Mouse (Mus musculus): ENCODE measurements around the gene Frmd4a. TPM values are rescaled to one million over a fixed set of nuclear protein-coding genes. Genes with fewer than 3 reads are reported as not detected.
"Not testable (repeated sequence)": the region's sequence is repeated elsewhere in the genome, so short reads cannot be mapped to it uniquely, and the experiment has no call there.

The Frmd4a gene
- total and polyA plus RNA-seq, 3 experiments, result 10.4 to 21.0 (median 20.0) TPM

DNA sequence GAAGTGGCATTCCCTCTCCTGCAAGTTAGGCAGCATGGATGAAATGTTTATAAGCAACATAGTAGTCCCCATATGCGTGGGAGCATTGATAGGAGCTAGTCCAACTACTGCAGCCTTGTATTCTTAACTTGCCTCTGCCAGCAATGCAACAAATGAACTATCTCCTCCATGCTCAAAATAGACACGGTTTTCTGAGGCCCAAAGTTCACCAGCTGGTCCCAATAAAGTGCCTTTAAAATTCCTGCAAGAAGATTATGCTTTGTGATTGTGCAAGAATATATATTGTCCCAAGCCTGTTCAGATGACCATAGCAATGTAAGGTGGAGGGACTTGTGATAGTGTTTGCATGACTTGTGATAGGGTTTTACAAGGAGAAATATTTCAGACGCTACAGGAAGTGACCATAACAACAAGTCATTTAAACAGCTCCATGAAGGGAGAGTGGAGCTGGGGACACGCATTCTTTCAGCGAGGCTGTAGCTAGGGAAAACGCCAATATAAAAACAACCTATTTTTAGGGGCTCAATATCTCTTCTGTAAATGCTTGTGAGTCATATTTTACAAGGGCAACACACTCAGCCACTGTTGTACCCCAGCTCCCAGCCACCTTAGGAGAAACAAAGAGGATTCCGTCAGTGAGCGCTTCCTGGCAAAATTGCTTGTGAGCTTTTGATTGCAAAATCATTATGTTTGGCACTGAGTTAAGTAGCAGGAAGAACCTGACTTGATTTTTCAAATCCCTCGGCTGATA, 235.2 kb downstream of the Frmd4a start:
- intact Hi-C loops (cut with DNase I), result loop anchor here (5.0 kb wide), 1 partner anchor 65 kb away; no protein-coding TSS in a partner anchor
- H3K36me3 ChIP-seq (ENCODE audit: control insufficient read depth, insufficient read depth, low read length), result peaks cover 4% of the 10 kb centered on the region
- H3K27me3 ChIP-seq (ENCODE audit: control insufficient read depth, insufficient read depth, low read length), result no peaks in the 10 kb centered on the region
- peak overlapping the region; percentile 28; the same call in 1 of the 2 replicates for H3K9ac ChIP-seq (ENCODE audit: low read depth, low read length)
- peak overlapping the region; percentile 93 for H3K27ac ChIP-seq
- H3K79me2 ChIP-seq (replicated peaks; ENCODE audit: control insufficient read depth, insufficient read depth, low read length), result no peaks in the 10 kb centered on the region
- DNase-seq, result peak in 1 of 2 experiments; percentile 43
- 8% methylated on average over 9 of the region's 9 CpGs for WGBS
- TF ChIP-seq CTCF (IDR thresholded peaks at IDR 0.05) (no peak), POLR2A (IDR thresholded peaks at IDR 0.05; ENCODE audit: insufficient read depth, low read depth, low read length) (0 out of 2 replicates have a peak, but pooled peaks have one; percentile 22)
- peaks cover 7% of the 10 kb centered on the region for H3K4me1 ChIP-seq (ENCODE audit: control insufficient read depth, insufficient read depth, low read length)
- H3K4me3 ChIP-seq, result no peak overlapping the region

DNA sequence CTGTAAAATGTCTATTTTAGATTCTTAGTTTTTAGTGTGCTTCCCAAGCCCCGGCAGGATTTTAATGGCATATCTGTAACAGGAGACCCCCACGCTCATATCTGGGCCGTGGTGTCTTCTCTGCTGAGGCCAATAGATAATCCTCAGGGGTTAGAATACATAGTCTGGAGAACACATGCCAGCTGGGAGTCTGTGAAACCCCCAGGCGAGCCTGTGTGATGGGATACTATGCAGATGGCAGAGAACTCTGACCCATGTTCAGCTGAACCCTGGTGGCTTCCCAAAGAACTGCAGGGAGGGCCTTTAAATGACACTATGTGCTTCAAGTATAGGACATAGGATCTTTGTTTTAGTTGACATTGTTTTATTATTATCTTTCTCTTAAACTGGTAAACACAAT, 235.8 kb downstream of the Frmd4a start:
- Histone ChIP-seq H3K27me3 (ENCODE audit: control insufficient read depth, insufficient read depth, low read length) (no peaks in the 10 kb centered on the region), H3K79me2 (replicated peaks; ENCODE audit: control insufficient read depth, insufficient read depth, low read length) (no peaks in the 10 kb centered on the region), H3K36me3 (ENCODE audit: control insufficient read depth, insufficient read depth, low read length) (peaks cover 4% of the 10 kb centered on the region), H3K9ac (ENCODE audit: low read depth, low read length) (no peak overlapping the region), H3K4me1 (ENCODE audit: control insufficient read depth, insufficient read depth, low read length) (peaks cover 7% of the 10 kb centered on the region), H3K4me3 (no peak overlapping the region), H3K27ac (peak overlapping the region; percentile 93)
- WGBS, result 9% methylated on average over 4 of the region's 4 CpGs
- peak; percentile 85 for TF ChIP-seq CTCF (IDR thresholded peaks at IDR 0.05)
- no peak for TF ChIP-seq POLR2A (IDR thresholded peaks at IDR 0.05; ENCODE audit: insufficient read depth, low read depth, low read length)
- peak; percentile 54 to 57 for DNase-seq
- intact Hi-C loops (cut with DNase I), result loop anchor here (5.0 kb wide), 1 partner anchor 66 kb away; no protein-coding TSS in a partner anchor

DNA sequence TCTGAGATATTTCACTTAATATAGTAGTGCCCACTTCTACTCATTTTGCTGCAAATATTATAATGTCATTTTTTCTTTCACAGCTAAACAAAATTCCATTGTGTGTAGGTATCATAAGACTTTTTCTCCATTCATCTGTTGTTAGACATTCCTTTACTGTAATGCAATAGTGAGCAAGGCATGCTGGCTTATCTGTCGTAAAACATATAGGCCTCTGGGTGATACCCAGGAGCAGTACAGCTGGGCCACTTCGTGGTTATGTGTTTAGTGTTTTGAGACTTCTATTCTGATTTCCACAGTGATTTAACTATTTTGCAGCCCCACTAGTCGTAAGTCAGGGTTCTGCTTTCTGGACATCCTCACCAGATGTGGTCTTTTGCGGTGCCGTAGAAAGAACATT, 236.6 kb downstream of the Frmd4a start:
- DNase-seq, result no peak
- no peak overlapping the region for H3K27ac ChIP-seq
- no peaks in the 10 kb centered on the region for H3K79me2 ChIP-seq (replicated peaks; ENCODE audit: control insufficient read depth, insufficient read depth, low read length)
- H3K27me3 ChIP-seq (ENCODE audit: control insufficient read depth, insufficient read depth, low read length), result no peaks in the 10 kb centered on the region
- peaks cover 7% of the 10 kb centered on the region for H3K4me1 ChIP-seq (ENCODE audit: control insufficient read depth, insufficient read depth, low read length)
- no peak overlapping the region for H3K9ac ChIP-seq (ENCODE audit: low read depth, low read length)
- TF ChIP-seq CTCF (IDR thresholded peaks at IDR 0.05) (no peak), POLR2A (IDR thresholded peaks at IDR 0.05; ENCODE audit: insufficient read depth, low read depth, low read length) (no peak), EP300 (IDR thresholded peaks at IDR 0.05; ENCODE audit: insufficient read depth, low read depth, low read length) (no peak)
- no peak overlapping the region for H3K4me3 ChIP-seq
- H3K36me3 ChIP-seq (ENCODE audit: control insufficient read depth, insufficient read depth, low read length), result peaks cover 4% of the 10 kb centered on the region
- intact Hi-C loops (cut with DNase I), result loop anchor here (2.0 to 5.0 kb wide), 2 partner anchors 45 to 67 kb away; no protein-coding TSS in a partner anchor
- 89% methylated on average over 5 of the region's 5 CpGs for WGBS

DNA sequence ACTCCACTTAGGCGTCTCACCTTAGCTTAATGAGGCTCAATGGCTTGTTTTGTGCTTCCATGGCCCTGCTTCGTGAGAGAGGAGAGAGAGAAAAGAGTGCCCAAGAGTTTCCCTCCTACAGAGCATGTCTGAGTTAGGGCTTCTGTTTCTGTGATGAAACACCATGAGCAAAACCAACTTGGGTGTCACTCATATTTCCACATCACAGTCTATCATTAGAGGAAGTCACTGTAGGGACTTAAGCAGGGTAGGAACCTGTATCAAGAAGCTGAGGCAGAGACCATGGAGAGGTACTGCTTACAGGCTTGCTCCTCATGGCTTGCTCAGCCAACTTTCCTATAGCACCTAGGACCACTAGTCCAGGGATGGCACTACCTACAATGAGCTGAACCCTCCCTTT, 238.7 kb downstream of the Frmd4a start:
- no peak for TF ChIP-seq CTCF (IDR thresholded peaks at IDR 0.05)
- no peak for TF ChIP-seq POLR2A (IDR thresholded peaks at IDR 0.05; ENCODE audit: insufficient read depth, low read depth, low read length)
- TF ChIP-seq EP300 (IDR thresholded peaks at IDR 0.05; ENCODE audit: insufficient read depth, low read depth, low read length), result no peak
- intact Hi-C loops (cut with DNase I), result no loop called here
- WGBS, result 86% methylated on average over 2 of the region's 2 CpGs

DNA sequence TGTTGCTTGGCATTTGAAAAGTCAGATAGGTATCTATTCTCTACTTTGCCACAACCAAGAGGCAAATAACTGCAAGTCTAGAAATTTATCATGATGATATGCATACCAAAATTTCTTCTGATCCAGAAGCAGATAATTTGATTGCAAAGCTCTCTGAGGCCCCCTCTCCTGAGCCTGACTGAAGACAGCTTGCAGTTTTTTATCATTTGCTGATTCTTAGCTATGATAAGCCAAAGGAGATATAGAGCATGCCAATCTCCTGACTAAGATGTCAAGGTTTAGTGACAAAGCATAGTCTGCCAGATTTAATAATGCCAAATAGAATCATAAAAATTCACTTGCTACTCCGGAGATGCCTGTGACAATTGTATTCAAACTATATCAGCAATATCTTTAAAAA, 240.1 kb downstream of the Frmd4a start:
- Histone ChIP-seq H3K27me3 (ENCODE audit: control insufficient read depth, insufficient read depth, low read length) (no peaks in the 10 kb centered on the region), H3K27ac (no peak overlapping the region), H3K9ac (ENCODE audit: low read depth, low read length) (no peak overlapping the region), H3K79me2 (replicated peaks; ENCODE audit: control insufficient read depth, insufficient read depth, low read length) (no peaks in the 10 kb centered on the region), H3K4me3 (no peak overlapping the region), H3K4me1 (ENCODE audit: control insufficient read depth, insufficient read depth, low read length) (peaks cover 2% of the 10 kb centered on the region), H3K36me3 (ENCODE audit: control insufficient read depth, insufficient read depth, low read length) (no peaks in the 10 kb centered on the region; the same call in 1 of the 2 replicates)
- intact Hi-C loops (cut with DNase I), result no loop called here
- no peak for DNase-seq
- no peak for TF ChIP-seq POLR2A (IDR thresholded peaks at IDR 0.05; ENCODE audit: insufficient read depth, low read depth, low read length)
- TF ChIP-seq CTCF (IDR thresholded peaks at IDR 0.05), result no peak
- TF ChIP-seq EP300 (IDR thresholded peaks at IDR 0.05; ENCODE audit: insufficient read depth, low read depth, low read length), result no peak
- WGBS, result 93% methylated on average over 1 of the region's 1 CpGs

More for the DNA sequence above, 238.7 kb downstream of the Frmd4a start:
- Histone ChIP-seq H3K27me3 (ENCODE audit: control insufficient read depth, insufficient read depth, low read length) (no peaks in the 10 kb centered on the region), H3K4me3 (no peak overlapping the region), H3K79me2 (replicated peaks; ENCODE audit: control insufficient read depth, insufficient read depth, low read length) (no peaks in the 10 kb centered on the region), H3K9ac (ENCODE audit: low read depth, low read length) (no peak overlapping the region), H3K27ac (no peak overlapping the region), H3K36me3 (ENCODE audit: control insufficient read depth, insufficient read depth, low read length) (peaks cover 4% of the 10 kb centered on the region), H3K4me1 (ENCODE audit: control insufficient read depth, insufficient read depth, low read length) (peaks cover 9% of the 10 kb centered on the region)
- no peak for DNase-seq

DNA sequence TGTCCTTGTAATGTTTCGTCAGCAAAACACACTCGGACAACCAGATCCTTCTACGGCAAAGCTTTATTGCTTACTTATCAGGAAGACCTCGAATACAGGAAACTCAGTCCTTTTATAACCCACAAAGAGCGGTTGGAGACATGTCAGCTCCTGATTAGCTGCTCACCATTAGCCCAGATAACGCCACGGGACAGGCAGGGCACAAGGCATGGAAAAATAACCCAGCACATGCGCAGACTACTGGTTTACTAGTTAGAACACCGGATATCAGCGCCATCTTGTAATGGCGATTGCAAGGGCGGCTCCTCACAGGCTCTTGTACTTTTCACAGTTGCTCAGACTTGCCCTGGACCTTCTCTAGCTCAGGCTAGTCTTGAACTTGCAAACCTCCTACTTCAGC, 241.3 kb downstream of the Frmd4a start:
- H3K36me3 ChIP-seq (ENCODE audit: control insufficient read depth, insufficient read depth, low read length); DNase-seq; H3K4me1 ChIP-seq (ENCODE audit: control insufficient read depth, insufficient read depth, low read length); H3K79me2 ChIP-seq (replicated peaks; ENCODE audit: control insufficient read depth, insufficient read depth, low read length); H3K9ac ChIP-seq (ENCODE audit: low read depth, low read length); H3K27me3 ChIP-seq (ENCODE audit: control insufficient read depth, insufficient read depth, low read length); H3K27ac ChIP-seq; H3K4me3 ChIP-seq; intact Hi-C loops (cut with DNase I): not testable (repeated sequence)
- WGBS, result 72% methylated on average over 12 of the region's 12 CpGs
